Mouse (Mus musculus): ENCODE data around the gene Lhx5.

Lhx5 gene

DNA sequence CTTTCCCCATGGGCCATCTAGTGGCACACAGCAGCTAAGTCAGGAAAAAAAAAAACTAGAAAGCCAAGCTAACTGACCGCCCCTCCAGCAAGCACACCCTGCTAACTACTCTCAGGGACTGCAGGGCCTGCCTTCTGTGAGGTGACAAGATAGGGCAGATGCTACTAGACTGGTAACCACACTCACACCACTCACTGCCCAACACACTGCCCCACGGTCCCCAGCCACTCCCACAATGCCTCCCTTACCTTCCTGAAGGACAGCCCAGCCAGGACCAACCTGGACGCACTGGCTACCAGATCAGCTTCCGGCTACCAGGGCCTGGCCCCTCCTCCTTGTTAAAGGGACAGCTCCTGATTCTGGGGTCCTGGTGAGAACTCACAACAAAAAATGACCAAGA lies 35.5 kb downstream of the Lhx5 start:
- peak in 1 of 2 experiments; percentile 39 for DNase-seq

GRCm38 (mm10) chr5:120468336-120468735 lies 36.8 kb downstream of the Lhx5 start:
- no peak for DNase-seq

DNA sequence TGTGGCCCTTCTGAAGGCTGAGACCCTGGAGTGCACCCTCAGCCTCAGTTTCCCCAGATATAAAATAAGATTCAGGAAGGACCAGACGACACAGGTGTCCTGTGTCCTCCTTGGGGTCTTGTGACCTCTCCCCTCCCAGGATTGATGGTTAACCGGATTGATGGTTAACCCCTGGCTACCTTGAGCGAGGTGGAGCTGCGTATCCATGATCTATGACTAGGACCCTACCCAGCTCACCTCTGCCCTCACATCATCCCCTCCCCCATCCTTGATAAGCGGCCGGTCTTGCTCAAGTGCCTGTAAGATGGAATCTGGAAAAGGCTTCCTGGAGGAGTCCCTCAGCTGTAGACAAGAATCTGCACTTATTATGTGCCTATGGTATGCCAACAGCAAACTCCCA lies 37.3 kb downstream of the Lhx5 start:
- DNase-seq: no peak

DNA sequence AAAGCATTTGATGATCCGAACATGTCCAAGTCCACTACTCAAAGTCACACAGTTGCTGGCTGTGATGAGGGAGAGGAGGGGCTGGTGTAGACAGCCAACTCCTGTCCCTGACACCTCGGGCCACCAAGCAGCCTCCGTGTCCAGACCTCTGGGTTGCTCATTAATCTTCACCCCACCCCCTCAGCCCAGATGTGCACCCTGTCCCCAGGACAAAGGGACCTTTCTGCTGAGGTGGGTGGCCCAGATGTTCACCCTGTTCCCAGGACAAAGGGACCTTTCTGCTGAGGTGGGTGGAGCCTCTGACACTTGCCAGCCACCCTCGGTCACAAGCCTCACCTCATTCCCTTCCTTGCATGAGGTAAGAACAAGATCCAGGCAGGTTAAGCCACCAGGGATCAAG lies 40.0 kb downstream of the Lhx5 start:
- DNase-seq: no peak

GRCm38 (mm10) chr5:120472770-120473169 lies 41.3 kb downstream of the Lhx5 start, which contains the start of gene Sdsl:
TSS of gene Sdsl (minus strand) at chr5:120472810.
- DNase-seq: no peak

GRCm38 (mm10) chr5:120473361-120473760 lies 41.9 kb downstream of the Lhx5 start:
- no peak for DNase-seq

- DNase-seq: no peak
Measured at GRCm38 (mm10) chr5:120475861-120476260, 44.4 kb downstream of the Lhx5 start.

DNA sequence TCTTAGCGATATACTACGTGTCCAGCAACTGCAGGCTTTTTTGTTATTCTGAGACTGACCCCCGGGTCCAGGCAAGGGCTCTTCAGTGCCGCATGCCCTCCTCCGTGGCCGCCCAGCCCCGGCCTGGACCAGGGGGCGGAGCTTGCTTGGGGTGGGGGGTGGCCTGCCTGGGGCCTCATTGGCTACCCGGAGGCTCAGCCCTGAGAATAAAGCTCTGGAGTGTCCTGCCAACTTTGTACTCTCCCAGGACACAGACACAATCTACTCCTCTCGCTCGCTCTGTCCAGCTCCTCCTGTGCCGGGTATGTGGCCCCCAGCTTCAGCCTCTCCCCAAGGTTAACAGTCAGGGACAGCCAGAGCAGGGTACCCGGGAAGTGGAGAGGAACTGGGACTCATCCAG lies 44.8 kb downstream of the Lhx5 start, which contains the start of gene Sds:
Sds (plus strand) TSS at position 231 of the 400 bp plus-strand sequence.
- no peak for DNase-seq

DNA sequence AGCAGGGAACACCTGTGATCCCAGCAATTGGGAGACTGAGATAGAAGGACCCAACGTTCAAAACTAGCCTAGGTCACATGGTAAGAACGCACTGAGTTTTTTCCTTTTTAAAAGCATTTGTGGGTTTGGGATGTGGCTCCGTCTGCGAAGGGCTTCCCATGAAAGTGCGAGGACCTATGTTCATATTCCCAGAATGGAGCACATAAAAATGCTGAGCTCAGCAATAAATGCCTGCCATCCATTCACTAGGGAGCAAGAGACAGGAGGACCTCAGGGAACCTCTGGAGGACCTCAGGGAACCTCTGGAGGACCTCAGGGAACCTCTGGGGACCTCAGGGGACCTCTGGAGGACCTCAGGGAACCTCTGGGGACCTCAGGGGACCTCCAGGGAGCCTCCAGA lies 46.5 kb downstream of the Lhx5 start:
- no peak for DNase-seq

DNA sequence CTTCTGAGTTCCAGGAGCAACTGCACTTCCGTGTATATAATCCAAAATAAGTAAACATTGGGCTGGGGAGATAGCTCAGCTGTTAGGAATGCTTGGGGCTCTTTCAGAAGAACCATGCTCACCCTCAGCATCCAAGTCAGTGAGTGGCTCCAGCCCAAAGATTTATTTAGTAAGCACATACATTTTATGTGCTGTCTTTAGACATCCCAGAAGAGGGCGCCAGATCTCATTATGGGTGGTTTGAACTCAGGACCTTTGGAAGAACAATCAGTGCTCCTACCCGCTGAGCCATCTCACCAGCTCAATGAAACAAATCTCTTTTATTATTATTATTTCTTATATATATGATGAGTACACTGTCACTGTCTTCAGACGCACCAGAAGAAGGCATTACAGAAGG lies 48.0 kb downstream of the Lhx5 start:
- DNase-seq: no peak

GRCm38 (mm10) chr5:120481205-120481604 lies 49.7 kb downstream of the Lhx5 start:
- no peak for DNase-seq

GRCm38 (mm10) chr5:120483399-120483798 lies 51.9 kb downstream of the Lhx5 start:
- no peak for DNase-seq

DNA sequence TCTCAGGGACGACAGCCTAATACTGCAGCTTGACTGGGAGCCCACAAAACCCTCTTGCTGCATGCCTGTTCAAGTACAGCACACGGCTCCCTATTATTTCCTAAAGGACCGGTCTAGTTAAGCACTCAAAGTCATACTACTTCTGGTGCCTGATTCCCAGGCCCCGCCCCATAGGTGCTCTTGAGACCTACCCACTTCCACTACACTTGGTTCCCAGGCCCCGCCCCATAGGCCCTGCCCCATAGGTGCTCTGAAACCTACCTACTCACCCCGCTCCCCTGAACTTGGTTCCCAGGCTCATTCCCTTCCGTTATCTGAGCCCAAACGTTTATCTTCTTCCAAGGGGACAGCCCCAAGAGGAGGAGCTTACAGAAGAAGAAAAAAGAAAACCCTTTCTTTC lies 56.3 kb downstream of the Lhx5 start:
- no peak for DNase-seq

- DNase-seq: peak; percentile 67 to 81
Measured at GRCm38 (mm10) chr5:120490679-120491192, 59.2 kb downstream of the Lhx5 start.

All from cerebellum, postnatal 25 days (tissue).